Mouse (Mus musculus) neural tube, embryonic 15.5 days (tissue): ENCODE measurements around the gene Sept10. TPM values are rescaled to one million over a fixed set of nuclear protein-coding genes. Genes with fewer than 3 reads are reported as not detected.
"Not testable (repeated sequence)": the region's sequence is repeated elsewhere in the genome, so short reads cannot be mapped to it uniquely, and the experiment has no call there.

Source experiments
- ATAC-seq: fragments of 200-750 bp; cut with Nextera tagmentation; 2 replicates; pipeline ENCODE4 v1.8.0; 2017; ENCODE audit warnings: mild to moderate bottlenecking, moderate TSS enrichment, moderate library complexity; ENCODE audit not compliant: low FRiP score
- H3K27ac ChIP-seq: fragments of 300-500 bp; sonication (generic); replicated peaks from 2 replicates; pipeline ENCODE4 v1.5.1; 2015; ENCODE audit warnings: mild to moderate bottlenecking, inconsistent platforms
- H3K27me3 ChIP-seq: fragments of 300-500 bp; sonication (generic); replicated peaks from 2 replicates; pipeline ENCODE4 v1.6.1; 2015; ENCODE audit warnings: inconsistent platforms
- H3K36me3 ChIP-seq: fragments of 300-500 bp; sonication (generic); 2 replicates; pipeline ENCODE4 v1.6.1; 2015; ENCODE audit warnings: inconsistent platforms
- H3K4me1 ChIP-seq: fragments of 300-500 bp; sonication (generic); 2 replicates; pipeline ENCODE4 v1.6.1; 2015; ENCODE audit warnings: inconsistent platforms
- H3K4me2 ChIP-seq: fragments of 300-500 bp; sonication (generic); 2 replicates; pipeline ENCODE4 v1.6.1; 2015; ENCODE audit warnings: inconsistent platforms, mild to moderate bottlenecking, moderate library complexity
- H3K4me3 ChIP-seq: fragments of 300-500 bp; sonication (generic); replicated peaks from 2 replicates; pipeline ENCODE4 v1.5.1; 2015; ENCODE audit warnings: mild to moderate bottlenecking, inconsistent platforms
- H3K9ac ChIP-seq: fragments of 300-500 bp; sonication (generic); replicated peaks from 2 replicates; pipeline ENCODE4 v1.6.1; 2015; ENCODE audit warnings: mild to moderate bottlenecking, inconsistent platforms
- H3K9me3 ChIP-seq: fragments of 300-500 bp; sonication (generic); replicated peaks from 2 replicates; pipeline ENCODE4 v1.6.1; 2016; ENCODE audit warnings: inconsistent platforms
- WGBS: fragments of 180-500 bp; shearing (Covaris S2); methylation state at CpG from one replicate; pipeline ENCODE4 v1.1.7; 2015; ENCODE audit warnings: mixed read lengths; 5-methylcytosine and 5-hydroxymethylcytosine counted together
- polyA plus RNA-seq: library from polyadenylated mRNA; unstranded; fragments of >200 nt; fragmentation: Nextera tagmentation; extraction: Ambion mirVana; gene quantifications from 2 replicates; pipeline ENCODE4 v1.2.1, GENCODE M21; 2015

Gene Sept10
- polyA plus RNA-seq, 1 experiment from 2014 or later, result 13.0 TPM

GRCm38 (mm10) chr10:59103076-59103475, 118.6 kb downstream of the Sept10 start:
- H3K9me3 ChIP-seq, H3K9ac ChIP-seq, H3K4me1 ChIP-seq, ATAC-seq, H3K27ac ChIP-seq, H3K4me2 ChIP-seq, H3K27me3 ChIP-seq, H3K36me3 ChIP-seq, H3K4me3 ChIP-seq: not testable (repeated sequence)
- 87% methylated on average over 5 of the region's 5 CpGs for WGBS

- 63% methylated on average over 7 of the region's 7 CpGs for WGBS
- H3K4me2 ChIP-seq, result no peak overlapping the region
- no peak overlapping the region for H3K9ac ChIP-seq
- H3K36me3 ChIP-seq, result 0 out of 2 replicates have a peak, but pooled peaks cover 3% of the 10 kb centered on the region
- H3K9me3 ChIP-seq, result no peaks in the 10 kb centered on the region
- H3K4me3 ChIP-seq, result no peak overlapping the region
- no peak for ATAC-seq
- peaks cover 29% of the 10 kb centered on the region for H3K4me1 ChIP-seq
- H3K27me3 ChIP-seq, result no peaks in the 10 kb centered on the region
- H3K27ac ChIP-seq, result peak overlapping the region; percentile 72
These were observed 129.7 kb downstream of the Sept10 start for GRCm38 (mm10) chr10:59091988-59092387.

Other genes starting within 250 kb of the Sept10 start
- 16.9 and 18.1 TPM in 2 replicates for gene Sowahc, start 106 bp upstream of the Sept10 start, polyA plus RNA-seq
- 31.1 and 36.4 TPM in 2 replicates for gene P4ha1, start 101.4 kb upstream of the Sept10 start, polyA plus RNA-seq
- gene Gm10273, start 173.8 kb upstream of the Sept10 start, polyA plus RNA-seq, result 7.3 and 7.7 TPM in 2 replicates
- gene Pla2g12b, start 181.8 kb upstream of the Sept10 start, polyA plus RNA-seq, result 0.72 TPM in 1 of 2 replicates, not detected in the other
- 0.09 and 0.47 TPM in 2 replicates for gene Oit3, start 219.9 kb upstream of the Sept10 start, polyA plus RNA-seq